Mouse (Mus musculus) hindlimb bud, embryonic 11.5 days (tissue): ENCODE results near the gene Vps13d.
"Not testable (repeated sequence)": the region's sequence is repeated elsewhere in the genome, so short reads cannot be mapped to it uniquely, and the experiment has no call there.

Experiments
- DNase-seq: peaks from one replicate; pipeline ENCODE4 v3.0.0-alpha.2; 2012; ENCODE audit warnings: low read depth, low spot score; ENCODE audit errors: extremely low spot score

Gene Vps13d

DNA sequence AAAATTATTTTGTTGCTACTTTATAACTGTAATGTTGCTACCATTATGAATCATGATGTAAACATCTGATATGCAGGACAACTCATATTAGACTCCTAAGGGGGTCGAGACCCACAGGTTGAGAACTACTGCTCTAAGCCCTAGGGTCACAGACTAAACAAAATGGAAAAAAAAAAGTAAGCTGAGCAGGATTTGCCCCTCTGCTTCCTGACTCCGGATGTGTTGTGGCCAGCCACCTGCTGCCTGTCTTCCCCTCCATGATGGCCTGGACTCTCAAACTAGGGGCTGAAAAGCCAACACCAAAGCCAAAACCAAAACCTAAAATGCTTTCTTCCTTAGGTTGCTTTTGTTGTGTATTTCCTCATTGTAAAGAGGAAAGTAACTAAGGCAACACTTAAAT lies 16.3 kb upstream of the Vps13d start:
- no peak for DNase-seq

DNA sequence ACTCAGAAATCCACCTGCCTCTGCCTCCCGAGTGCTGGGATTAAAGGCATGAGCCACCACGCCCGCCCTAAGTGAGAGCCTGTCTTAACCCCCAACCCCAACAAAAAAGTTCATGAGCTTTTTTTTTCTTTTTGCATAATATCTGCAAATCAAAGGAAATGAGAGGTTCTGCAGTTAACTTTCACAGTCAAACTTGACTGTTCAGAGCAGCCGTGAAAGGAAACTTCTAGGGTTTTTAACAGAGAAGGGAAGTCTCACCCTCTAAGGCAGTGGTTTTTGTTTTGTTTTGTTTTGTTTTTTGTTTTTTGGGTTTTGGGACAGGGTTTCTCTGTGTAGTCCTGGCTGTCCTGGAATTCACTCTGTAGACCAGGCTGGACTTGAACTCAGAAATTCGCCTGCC lies 15.8 kb upstream of the Vps13d start:
- DNase-seq: no peak

DNA sequence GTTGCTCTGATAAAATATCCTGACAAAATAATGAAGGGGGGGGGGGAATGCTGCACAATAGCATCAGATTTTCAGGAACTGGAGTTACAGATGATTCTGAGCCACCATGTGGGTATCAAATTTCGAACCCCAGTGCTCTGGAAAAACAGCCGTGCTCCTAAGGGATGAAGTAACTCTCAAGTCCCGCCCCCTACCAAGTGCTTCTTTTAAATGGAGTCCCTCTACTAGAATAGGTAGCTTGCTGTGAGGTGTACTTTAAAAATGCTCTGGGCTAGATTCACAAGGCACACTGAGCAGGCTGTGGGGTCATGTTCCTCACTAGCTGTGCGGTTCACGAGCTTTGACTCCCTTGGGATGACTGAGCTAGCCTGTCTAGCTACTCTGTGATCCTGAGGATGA lies 14.9 kb upstream of the Vps13d start:
- DNase-seq: no peak

DNA sequence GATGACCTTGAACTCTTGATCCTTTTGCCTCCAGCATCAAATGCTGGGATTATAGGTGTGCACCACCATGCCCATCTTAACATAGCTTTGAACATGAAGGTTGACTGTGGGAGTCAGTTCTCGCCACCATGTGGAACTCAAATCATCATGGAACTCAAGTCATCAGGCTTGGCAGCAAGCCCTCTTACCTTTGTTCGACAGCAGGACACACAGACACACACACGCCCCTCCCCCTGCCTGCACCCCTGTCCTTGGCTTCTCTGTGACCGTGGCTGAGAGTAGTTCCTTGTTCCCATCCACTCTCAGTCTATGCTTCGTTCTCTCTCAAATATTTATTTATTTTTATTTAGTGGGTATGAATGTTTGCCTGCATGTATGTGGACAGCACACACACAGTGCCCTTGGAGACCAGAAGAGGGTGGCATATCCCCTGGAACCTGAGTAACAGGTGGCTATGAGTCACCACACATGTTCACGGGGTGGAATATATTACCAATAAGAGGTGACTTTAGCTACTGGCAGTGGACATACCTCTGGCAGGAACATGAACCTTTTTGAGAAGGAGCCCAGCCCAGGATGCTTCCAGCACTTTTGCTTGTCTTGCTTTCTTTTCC lies 14.4 kb upstream of the Vps13d start:
- no peak for DNase-seq

DNA sequence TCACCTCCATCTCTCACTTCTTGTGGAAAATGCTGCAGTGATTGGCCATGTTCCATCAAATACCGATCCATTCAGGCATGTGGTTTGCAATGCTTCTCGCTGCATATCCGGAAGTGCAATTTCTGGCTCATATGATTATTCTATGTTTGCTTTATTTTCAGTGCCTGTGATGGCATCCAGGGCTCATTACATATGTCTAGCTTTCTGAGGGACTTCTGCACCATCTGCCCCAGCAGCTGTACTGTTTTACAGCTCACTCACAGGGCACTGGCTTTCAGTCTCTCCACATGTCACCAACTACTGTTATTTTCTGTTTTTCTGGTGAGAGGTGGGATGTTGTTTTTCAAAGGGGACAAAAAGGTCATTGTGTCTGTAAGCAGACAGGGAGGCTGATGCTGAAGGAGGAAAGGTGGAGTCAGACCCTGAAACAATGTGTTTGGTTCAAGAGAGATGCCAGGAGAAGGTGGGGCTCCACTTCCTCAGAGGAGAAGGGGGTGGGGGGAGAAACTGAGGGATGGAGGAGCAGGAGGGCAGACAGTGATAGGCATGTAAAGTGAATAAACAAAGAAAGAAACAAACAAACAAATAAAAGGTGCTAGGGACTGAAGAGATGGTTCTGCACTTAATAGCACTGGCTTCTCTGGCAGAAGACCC lies 13.0 kb upstream of the Vps13d start:
- DNase-seq: no peak

DNA sequence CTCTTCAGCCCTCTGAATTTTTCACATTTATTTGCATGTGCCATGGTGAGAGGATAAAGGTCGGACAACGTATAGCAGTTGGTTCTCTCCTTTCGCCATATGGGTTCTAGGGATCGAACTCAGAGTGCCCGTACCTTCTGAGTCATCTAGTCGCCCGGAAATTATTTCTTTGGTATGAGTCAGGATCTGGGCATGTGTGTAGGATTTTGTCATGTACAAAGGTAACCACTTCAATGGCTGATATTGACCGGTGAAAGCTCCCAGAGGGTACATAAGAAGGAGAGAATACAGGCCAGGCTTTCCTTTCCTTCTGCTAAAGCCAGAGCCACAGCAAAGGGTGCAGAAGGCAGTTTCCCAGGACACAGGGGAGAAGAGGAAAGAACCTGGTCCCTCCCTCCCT lies 10.0 kb upstream of the Vps13d start:
- DNase-seq: no peak

DNA sequence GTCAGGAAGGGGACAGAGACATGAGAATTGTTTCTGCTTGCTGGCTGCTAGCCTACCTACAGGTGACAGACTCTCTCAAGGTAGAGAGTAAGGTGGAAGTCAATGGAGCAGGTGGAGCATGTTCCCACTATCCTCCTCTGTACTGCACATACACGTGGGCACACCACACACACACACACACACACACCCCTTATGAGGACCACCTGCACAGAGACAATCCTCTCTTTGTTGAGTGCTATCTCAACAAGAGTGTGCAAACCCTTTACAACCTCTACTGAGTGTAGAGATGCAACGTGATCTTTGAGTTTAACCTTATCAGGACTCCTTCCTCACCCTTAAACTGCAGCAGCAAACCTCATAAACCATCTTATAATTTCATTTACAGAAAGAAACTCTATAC lies 8.5 kb upstream of the Vps13d start:
- no peak for DNase-seq

DNA sequence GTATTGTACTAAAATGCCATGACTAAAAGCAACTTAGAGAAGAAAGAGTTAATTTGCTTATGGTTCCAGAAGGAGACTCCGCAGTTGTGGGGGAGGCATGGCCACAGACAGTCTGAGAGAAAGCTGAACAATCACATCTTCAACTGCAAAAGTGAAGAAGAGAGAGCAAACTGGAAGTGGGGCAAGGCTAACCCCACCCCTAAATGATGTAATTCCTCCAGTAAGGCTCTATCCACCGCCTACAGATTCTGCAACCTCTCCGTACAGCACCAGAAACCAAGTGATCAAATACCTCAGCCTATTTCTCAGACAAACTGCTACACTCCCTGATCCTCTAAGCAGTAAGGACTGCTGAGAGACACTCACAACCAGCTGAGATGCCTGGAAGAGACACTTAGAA lies 6.6 kb upstream of the Vps13d start:
- no peak for DNase-seq

DNA sequence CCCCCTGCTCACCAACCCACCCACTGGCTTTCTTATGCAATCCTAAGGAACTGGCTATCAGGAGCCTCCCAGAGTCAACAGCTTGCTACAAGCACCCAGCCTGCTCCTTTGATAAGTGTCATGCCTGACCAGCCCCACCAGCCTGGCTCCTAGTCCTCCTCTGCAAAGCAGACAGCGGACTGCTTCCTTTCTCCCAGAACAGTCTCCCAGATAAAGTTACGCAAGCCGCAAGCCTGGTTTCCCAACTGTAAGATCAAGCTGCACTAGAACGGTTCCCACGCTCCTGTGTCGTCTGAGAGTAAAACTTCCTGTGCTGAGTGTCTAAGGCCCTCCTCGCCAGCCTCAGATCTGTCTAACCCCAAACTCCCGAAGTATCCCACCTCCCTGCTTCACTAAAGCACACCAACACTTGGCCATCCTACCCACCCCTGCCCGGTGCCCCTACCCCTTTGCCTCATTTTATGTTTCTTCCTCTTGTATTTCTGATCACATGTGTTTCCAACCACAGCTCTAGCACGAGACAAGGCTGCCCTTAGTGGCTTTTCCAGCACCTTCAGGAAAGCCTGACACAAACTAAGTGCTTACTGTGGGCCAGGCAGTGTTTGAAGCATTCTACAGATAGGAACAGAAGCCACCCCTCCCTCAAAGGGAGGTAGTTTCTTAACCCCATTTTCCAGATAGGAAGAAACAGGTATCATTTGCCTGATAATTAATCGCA lies 5.3 kb upstream of the Vps13d start:
- no peak for DNase-seq

DNA sequence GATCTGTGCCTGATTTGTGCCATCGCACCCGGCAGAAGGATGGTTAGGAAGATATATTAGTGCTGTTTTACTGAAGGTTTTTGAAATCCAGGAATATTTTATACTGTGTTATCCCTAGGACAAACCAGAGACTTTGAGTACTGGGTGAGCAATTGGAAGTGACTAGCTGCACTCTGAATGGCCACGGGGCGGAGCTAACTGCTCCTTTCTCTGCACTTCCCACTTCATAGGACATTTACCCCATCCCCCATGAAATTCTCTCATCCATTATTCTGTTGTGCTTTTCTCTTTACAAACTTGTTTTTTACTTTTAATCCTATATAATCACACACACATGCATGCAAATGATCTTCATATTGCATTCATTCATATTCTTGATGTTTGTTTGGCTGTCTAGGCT lies 1.8 kb upstream of the Vps13d start:
- no peak for DNase-seq

DNA sequence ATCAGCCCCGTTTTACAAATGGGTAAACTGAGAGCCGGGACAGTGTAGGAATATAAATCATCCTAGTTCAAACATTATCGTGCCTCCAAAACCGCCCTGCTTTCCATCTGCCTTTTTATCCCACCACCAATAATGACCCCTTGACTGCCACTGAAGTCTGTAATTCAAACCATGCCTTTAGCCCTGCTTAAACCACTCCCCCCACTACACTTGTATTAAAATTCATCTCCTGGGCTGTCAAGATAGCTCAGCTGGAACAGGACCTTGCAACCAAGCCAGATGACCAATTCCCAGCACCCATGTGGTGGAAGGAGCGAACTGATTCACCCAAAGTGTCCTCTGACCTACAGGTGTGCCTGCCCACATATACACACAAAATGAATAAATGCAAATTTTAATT lies 367 bp upstream of the Vps13d start:
- no peak for DNase-seq

DNA sequence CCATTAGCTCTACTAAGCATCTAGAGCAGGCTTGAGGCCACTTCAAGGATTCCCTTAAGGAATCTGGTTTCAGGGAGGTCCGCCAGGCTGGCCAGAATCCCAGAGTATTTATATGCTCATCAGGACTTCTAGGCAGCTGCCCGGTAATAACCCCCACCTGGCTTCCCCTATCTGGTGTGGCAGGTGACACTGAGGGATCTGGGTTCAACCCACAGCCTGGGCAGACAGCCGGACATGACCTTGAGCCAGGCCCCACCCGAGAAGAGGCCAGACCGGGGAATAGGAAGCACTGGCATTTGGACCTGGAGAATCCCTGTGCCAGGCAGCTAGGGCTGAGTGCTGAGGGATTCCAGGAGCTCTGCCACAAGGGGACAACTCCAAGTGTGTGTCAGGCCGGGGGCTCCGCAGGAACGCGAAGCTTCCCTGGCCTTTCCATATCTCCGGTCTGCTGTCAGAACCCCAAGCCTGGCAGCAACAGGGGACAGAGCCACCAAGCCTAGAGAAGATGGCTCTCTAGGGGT lies 754 bp downstream of the Vps13d start:
- DNase-seq: no peak

DNA sequence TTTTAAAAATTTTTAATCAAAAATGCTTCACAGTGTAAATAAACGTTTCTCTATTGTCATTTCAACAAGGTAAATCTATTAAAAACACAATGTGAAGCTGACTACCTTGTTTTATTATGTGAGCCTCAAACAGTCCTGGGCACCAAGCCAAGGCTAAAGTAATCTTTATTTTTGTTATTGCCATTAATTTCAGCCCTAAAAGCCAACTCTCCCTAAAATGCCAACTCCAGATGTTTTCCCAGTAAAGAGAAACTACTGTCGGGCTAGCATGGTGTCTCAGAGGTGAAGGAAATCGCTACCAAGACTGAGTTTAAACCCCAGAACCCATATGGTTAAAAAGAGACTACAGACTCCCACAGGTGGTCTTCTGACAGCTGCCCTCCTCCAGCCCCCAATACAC lies 1.4 kb downstream of the Vps13d start:
- DNase-seq: no peak

DNA sequence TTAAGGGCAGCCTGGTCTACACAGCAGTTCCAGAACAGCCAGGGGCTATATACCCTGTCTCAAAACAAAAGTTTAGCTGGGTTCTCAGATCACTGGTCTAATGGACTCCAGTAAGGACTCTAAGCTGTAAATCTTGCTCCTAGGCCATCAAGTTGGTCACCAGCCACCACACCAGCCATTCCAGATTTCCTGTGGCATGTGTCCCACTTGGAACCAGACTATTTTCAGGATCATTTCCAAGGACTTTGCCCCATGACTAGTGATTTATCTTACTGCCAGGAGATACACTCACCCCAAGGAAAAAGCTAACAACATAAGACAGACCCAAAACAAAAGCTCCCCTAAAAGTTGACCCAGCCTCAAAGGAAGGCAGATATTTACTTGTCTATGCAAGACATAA lies 2.1 kb downstream of the Vps13d start:
- DNase-seq: no peak

DNA sequence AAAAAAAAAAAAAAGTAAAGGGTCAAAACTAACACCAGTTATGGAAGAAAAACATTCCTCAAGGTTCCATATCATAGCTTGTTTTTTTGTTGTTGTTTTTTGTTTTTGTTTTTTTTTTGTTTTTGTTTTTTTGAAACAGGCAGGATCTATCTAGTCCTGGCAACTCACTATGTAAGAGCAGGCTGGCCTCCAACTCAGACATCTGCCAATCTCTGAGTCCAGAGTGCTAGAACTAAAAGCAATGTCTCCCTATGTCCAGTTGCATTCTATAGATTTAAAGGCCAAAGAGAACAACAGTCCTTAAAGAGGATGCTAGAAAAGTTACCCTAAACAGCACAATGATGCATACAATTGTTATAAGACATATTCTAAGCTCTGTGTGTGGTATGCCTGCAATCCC lies 6.2 kb downstream of the Vps13d start:
- no peak for DNase-seq

DNA sequence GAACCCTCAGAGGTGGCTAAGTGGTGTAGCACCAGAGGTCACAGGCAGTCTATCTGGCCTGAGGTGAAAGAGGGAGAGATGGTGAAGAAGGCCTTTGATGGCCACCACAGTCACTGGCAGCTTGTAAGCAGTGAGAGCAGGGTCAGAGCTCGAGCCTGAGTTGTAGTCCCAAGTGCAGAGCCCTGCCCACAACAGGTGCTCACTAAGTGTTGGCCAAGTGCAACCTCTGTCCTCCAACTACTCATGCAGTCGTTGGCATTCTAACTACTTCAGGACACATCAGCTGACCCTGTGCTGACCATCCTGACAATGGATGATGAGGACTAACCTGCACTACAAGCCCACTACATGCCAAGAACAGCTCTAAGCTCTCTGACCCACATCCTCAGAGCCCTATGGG lies 7.2 kb downstream of the Vps13d start:
- DNase-seq: no peak

DNA sequence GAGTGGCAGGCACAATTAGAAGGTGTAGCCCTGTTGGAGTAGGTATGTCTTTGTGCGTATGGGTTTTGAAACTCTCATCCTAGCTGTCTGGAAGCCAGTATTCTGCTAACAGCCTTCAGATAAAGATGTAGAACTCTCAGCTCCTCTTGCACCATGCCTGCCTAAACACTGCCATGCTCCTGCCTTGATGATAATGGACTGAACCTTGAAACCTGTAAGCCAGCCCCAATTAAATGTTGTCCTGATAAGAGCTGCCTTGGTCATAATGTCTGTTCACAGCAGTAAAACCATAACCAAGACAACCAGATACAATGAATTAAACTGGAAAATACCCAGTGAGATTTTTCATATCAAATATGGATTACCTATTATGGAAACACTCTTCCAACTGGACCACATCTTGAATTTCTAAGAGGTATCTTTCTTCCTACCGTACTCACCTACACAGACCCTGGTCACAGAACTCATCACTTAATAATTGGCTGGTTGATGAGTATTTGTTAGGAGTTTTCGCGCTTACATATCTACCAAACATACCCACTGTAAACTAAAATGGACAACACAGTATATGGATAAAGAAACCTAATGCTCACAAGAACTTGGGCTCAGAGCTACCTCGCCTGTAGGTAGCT lies 15.8 kb downstream of the Vps13d start:
- no peak for DNase-seq

DNA sequence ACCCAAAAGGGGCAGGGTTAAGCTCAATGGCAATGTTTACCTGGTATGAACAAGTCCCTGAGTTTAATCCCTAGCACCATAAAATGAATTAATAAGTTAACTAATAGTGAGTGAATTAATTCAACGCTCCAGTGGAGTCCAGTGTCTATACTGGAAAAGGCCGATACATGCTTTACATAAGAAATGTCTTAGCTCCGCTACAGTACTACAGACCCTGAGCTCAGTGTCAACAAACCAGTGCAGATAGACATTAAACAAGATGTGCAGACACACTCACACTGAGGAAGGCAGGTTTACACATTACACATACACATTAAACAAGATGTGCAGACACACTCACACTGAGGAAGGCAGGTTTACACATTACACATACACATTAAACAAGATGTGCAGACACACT lies 29.3 kb downstream of the Vps13d start:
- not testable (repeated sequence) for DNase-seq

DNA sequence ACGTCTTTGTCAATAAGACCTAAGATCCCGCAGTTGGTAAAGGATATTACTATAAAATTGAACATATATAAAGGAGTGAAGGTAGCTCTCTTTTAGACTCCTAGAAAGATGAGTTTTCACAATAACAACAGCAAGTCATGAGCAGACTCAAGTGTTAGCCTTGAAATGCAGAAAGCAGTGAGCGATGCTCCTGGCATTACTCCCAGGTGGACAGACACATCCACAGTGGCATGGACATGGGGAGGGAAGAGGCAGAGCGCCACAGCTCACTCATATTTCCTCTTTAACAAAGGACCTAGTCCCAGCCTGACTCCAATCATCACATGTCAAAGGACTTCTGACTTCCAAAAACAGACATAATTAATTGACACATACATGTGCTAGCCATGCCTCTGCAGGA lies 30.7 kb downstream of the Vps13d start:
- no peak for DNase-seq

DNA sequence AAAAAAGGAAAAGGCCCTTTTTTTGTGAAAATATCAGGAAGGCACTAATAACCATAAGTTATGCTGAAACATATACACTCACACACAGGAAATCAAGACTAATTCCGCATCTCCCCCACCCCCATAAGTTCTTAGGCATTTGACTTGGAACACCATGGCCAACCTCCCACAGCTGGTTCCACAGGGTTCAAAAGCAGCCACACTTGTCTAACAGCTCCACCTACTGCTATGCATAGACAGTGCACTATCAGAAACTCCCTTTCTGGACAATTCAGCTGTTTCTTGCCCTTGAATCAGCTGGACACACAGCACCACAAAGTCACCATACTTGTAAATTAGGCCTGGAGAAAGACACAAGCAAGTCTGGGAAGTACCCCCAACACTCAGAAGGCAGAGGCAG lies 33.6 kb downstream of the Vps13d start:
- no peak for DNase-seq

DNA sequence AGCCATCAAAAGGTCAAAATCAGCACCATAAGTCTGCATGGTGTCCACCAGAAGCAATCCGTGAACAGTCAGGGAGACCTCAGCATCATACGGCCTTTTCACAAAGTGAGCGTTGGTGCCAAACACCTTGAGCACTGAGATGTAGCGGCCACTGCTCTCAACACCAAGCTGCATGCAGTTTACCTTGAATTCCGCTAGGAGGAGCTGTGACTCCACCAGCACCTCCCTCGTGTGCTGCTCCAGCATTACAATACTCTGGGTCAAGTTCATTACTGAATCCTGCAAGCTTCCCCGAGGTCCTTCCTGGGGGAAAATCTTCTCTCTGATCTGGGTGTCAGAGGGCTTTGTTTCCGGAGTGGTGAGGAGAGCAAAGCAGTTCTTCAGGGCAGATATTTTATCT lies 38.8 kb downstream of the Vps13d start:
- DNase-seq: peak; percentile 37

DNA sequence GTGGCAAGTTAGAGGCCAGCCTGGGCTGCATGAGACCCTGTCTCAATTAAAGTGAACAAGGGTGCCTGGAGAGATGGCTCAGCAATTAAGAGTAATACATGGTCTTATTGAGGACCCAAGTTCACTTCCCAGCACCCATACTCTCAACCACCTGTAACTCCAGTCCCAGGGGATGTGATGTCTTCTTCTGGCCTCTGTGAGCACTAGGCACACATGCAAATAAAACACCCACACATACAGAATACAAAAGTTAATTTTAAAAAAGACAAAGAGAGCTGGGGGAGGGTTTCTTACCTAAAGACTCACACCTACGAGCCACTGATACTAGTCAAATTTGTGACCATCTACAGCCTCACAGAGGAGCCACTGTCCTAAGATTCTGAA lies 43.7 kb downstream of the Vps13d start:
- no peak for DNase-seq
